Mouse (Mus musculus): ENCODE results near the gene Kcnc2.
"Not testable (repeated sequence)": the region's sequence is repeated elsewhere in the genome, so short reads cannot be mapped to it uniquely, and the experiment has no call there.

The Kcnc2 gene

GRCm38 (mm10) chr10:112270887-112271802 lies at the start of gene Kcnc2:
Kcnc2 (plus strand) TSS chr10:112271121.
- DNase-seq: peak; percentile 6

DNA sequence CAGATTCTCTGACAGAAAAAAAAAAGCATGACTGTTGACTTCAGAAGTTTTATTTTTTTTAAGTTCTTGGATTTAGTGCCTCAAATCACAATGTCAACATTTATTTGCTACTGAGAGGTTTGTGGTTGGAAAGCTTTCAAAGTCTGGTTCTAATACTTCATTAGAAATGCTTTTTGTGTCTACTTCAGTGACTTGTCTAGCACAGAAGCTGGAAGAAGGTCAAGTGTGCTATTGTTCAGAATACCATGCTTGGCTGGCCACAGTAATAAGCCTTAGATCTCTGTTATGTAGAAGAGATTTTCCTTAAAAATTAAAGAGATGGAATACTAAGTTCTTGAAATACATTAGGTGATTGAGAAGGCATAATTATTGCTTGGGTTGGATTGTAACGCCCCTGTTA lies 43.8 kb upstream of the Kcnc2 start:
- DNase-seq: no peak

DNA sequence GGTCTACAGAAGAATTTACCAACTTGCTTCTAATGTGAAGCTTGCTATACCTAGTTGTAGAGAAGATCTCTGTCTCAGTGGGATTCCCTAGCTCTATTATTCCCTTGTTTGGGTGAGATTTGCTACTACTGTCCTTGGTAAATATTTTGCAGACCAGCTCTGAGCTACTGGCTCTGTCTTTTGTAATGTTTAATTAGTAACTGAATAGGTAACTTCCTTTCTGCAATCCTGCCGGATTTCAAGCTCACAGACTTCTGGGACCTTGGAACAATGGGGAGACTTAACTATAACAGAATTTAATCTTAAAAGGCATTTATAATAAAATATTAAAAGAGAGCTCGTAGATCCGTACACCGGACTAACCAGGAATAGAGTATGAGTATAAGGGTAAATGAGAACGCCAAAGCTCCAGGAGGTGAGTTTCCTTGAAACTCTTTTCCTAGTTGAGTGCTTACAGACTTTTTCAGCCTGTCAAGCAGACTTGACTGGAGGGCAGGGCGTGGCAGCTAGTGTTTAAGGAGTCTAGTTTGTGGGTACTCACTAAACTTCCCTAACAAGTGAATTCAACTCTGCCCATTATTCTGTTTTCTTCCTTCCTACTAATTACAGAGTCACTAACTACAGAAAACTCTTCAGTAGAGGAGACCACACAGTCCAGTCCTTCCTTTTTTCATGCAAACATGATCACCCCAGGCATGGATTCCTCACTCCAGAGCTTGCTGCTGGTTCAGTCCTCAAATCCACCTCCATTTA lies 41.7 kb upstream of the Kcnc2 start:
- not testable (repeated sequence) for DNase-seq

DNA sequence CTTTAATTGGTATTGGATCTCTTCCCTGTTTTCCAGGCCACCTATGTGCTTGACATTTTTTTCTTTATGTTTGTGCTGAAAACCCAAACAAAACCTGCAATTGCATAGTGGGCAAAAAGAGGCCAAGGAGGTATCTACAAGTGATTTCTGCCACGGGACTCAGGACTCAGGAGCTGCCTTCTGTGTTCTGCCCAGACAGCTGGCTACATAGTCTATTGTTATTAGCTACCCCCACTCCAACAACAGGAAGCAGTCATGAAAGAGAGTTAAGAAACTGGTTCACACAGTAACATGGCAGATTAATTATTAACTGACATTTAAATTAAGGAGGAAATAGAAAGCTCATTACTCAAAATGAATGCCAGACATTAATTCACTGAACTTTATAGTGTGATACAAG lies 38.2 kb upstream of the Kcnc2 start:
- not testable (repeated sequence) for DNase-seq

GRCm38 (mm10) chr10:112235396-112235940 lies 35.5 kb upstream of the Kcnc2 start:
- not testable (repeated sequence) for DNase-seq

GRCm38 (mm10) chr10:112248273-112248672 lies 22.6 kb upstream of the Kcnc2 start:
- DNase-seq: no peak

GRCm38 (mm10) chr10:112263467-112263866 lies 7.5 kb upstream of the Kcnc2 start:
- DNase-seq: peak; percentile 73

DNA sequence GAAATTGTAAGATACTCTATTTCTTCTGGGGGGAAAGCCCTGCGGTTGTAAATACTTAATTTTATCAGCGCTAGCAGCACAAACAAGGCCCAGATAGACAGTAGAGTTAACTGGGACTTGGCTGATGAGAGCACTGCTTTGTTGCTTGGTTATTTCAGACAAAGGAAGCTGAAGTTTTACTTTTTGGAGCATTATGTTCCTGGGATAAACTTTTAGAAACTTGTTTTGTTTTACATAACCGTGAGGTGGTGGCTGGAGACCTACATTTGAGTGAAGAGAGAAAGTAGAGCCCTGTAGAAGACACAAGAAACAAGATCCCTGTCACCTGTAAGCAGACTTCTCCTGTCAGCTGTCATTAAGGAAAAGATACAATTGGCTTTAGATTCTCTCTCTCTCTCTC lies 1.4 kb upstream of the Kcnc2 start:
- no peak for DNase-seq

- DNase-seq: peak; percentile 41
Observed at GRCm38 (mm10) chr10:112269939-112270781, 761 bp upstream of the Kcnc2 start.

DNA sequence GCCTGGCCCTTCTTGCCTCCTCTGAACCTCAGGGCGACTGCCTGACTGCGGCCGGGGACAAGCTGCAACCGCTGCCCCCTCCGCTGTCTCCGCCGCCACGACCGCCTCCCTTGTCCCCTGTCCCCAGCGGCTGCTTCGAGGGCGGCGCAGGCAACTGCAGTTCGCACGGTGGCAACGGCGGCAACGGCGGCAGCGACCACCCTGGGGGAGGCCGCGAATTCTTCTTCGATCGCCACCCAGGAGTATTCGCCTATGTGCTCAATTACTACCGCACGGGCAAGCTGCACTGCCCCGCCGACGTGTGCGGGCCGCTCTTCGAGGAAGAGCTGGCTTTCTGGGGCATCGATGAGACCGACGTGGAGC lies 863 bp downstream of the Kcnc2 start:
- peak; percentile 6 for DNase-seq

GRCm38 (mm10) chr10:112272171-112272570 lies 1.2 kb downstream of the Kcnc2 start:
- DNase-seq: peak; percentile 8

- no peak for DNase-seq
Observed at GRCm38 (mm10) chr10:112277996-112278395, 7.1 kb downstream of the Kcnc2 start.

DNA sequence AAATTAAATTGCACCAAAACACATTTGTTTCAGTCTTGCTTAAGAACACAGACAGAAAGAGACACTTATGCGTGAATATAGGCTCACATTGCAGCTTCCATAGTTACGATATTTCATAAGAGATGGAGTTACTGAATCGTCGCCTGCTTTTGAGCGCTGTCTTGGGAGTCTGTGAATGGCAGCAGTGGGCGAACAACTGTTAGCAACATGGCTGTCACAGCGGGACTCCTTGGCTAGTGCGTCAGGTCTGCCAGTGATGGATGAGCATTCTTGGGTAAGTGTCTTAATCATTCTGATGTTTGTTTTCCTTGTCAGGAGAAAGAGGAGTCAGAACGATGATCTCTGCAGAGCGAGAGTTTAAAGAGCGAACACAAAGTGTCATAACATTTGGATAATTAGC lies 44.2 kb downstream of the Kcnc2 start:
- peak; percentile 29 for DNase-seq

- DNase-seq: no peak
Observed at GRCm38 (mm10) chr10:112317783-112318182, 46.9 kb downstream of the Kcnc2 start.

DNA sequence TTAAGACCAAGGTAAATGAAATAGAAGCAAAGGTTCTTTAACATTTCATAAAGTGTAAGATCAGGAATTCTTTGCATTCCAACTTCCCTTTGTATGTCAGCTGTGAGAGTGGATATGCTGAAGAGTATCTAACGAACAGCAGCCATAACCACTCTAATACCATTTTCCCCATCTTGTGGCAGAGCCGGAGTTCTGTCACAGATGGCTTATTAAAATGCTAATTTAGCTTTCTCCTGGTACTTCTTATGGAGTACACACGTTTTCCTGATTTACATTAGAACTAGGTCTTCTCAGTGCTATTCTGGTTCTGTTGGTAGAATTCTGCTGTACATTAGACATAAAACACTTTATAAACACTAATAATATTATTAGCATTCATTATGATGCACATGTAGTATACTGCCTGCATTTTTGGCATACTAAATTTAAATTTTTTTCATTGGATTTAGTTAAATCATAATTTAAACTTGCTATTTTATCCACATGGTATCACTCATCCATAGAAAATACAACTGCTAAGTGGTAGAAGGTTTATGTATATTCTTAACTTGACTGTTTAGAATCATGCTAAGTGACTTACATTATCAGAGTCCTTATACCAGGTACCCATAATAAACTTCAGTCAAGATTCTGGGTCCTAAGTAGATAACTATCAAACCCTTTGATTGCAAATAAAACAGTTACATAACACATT lies 86.9 kb downstream of the Kcnc2 start:
- no peak for DNase-seq

- no peak for DNase-seq
Observed at GRCm38 (mm10) chr10:112358363-112358704, 87.4 kb downstream of the Kcnc2 start.

GRCm38 (mm10) chr10:112360704-112361103 lies 89.8 kb downstream of the Kcnc2 start:
- no peak for DNase-seq

DNA sequence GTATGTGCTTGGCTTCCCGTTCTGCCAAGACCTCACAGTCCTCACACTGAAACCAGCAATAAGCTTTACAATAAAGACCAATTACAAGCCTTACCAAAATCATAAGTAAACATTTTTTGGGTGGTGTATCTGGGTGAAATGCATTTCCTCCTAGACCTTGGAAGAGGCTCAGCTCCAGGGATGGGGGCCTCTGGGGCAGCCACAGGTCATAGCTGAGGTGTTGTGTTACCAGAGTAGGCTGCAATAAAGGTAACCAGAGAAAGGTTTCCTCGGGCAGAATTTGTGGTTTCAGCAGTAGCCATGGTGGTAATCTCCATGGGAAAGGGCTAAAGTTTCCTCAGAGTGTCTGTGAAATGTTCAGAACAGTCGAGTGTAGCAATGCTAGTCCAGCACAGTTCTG lies 97.4 kb downstream of the Kcnc2 start:
- no peak for DNase-seq

- no peak for DNase-seq
Observed at GRCm38 (mm10) chr10:112377163-112377562, 106.2 kb downstream of the Kcnc2 start.

GRCm38 (mm10) chr10:112378465-112378864 lies 107.5 kb downstream of the Kcnc2 start:
- DNase-seq: no peak

DNA sequence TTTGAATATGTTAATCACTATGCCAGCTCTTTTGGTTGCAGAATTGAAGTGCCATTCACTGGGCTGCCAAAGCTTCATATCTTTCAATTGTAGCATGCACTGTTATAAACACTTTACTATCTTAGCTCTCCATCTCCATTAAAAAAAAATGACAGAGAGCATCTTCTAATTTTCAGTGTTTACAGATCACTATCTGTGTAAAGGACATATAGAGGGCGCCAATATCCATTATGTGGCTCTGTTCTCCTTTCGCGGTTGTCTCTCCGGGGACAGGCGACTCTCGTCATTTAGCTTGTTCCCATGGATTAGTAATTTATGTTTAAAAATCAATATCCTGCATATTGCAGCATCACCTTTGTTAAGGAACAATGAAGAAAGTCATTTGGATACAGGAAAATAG lies 109.7 kb downstream of the Kcnc2 start:
- no peak for DNase-seq

DNA sequence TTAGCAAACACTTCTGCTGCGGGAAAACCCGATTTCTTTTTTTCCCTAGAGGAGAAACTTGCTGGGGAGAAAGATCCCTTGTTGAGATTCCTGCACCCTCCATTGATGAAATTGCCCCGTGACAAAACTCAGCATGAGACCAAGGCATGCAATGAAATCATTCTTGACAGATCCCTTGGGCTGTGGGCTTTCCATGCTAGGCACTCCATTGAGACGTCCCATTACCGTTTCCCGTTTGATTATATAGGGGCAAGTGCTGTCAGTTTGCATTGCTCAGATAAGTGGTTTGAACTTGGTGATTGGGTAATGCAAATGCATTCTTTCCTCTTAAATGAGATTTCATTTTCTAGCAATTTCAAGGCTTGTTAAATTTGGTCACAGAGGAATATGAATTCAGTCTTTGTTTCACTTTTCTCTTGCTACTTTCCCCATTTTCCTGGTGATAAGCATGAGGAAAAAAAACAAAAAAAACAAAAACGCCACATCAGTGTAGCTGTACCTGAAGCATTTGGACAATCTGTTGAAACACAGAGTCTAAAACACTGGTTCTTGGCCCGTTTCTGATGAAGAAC lies 123.6 kb downstream of the Kcnc2 start:
- DNase-seq: no peak

All from right cerebral cortex, adult 18-20 months (tissue).